Mouse (Mus musculus): ENCODE data around the gene Mbnl2. TPM values are rescaled to one million over a fixed set of nuclear protein-coding genes. Genes with fewer than 3 reads are reported as not detected.

The Mbnl2 gene
- total and polyA plus RNA-seq, 3 experiments = 5.6 to 8.6 TPM; not detected in 1

DNA sequence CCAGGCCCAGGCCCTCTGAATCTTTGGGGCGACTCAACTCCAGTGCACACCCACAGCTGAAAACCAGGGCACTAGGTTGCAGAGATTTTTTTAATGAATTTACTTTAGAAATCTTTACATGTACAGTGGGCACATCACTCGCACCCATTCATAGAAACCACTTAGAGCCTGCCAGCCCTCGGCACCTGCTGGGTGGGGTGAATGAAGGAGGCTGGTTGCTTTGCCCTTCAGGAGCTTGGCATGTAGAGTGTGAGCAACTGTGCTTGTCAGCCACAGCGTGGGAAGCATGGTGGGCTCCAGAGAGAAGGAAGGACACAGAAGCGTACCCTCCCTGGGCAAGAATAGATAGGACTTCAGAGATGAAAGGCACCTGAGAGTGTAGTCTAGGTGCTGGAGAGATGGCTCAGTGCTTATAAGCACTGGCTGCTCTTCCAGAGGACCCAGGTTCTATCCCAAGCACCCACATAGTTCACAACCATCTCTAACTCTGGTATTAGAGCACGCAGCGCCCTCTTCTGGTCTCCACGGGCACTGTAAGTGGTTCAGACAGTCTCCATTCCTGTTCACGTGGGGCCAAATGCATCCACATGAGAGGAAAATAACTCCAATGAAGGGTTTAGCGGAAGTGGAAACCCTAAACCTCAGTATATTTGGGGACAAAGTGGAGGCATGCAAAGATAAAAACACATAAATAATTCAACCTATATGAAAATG lies 114.9 kb downstream of the Mbnl2 start:
- DNase-seq (ENCODE audit: low read depth, low spot score) = peak; percentile 11
- no peaks in the 10 kb centered on the region for H3K27me3 ChIP-seq (ENCODE audit: control insufficient read depth in 1 of 2, insufficient read depth in 2 of 2, low read length in 2 of 2)
- H3K4me3 ChIP-seq (ENCODE audit: control insufficient read depth in 1 of 2, insufficient read depth in 1 of 2, low read depth in 2 of 2, low read length in 2 of 2) = no peak overlapping the region
- H3K9me3 ChIP-seq (replicated peaks; ENCODE audit: insufficient read depth, low read length) = no peaks in the 10 kb centered on the region
- H3K36me3 ChIP-seq (ENCODE audit: control insufficient read depth in 1 of 2, insufficient read depth in 2 of 2, low read length in 2 of 2) = no peaks in the 10 kb centered on the region
- H3K79me2 ChIP-seq (ENCODE audit: control insufficient read depth, insufficient read depth, low read length, poor library complexity) = no peaks in the 10 kb centered on the region
- TF ChIP-seq MYC (IDR thresholded peaks at IDR 0.05; ENCODE audit: low read depth, low read length) (no peak), RAD21 (IDR thresholded peaks at IDR 0.05; ENCODE audit: low read depth, low read length) (peak; percentile 25), UBTF (IDR thresholded peaks at IDR 0.05; ENCODE audit: borderline replicate concordance, insufficient read depth, low read depth, low read length) (no peak), SMC3 (IDR thresholded peaks at IDR 0.05; ENCODE audit: low read depth, low read length) (0 out of 2 replicates have a peak, but pooled peaks have one; percentile 14), CTCF (IDR thresholded peaks at IDR 0.05 in 2 of 3, conservative IDR thresholded peaks at IDR 0.05 in 1 of 3; ENCODE audit: control insufficient read depth in 1 of 3, insufficient read depth in 1 of 3, low read depth in 2 of 3, low read length in 3 of 3, poor library complexity in 1 of 3, severe bottlenecking in 1 of 3) (peak; percentile 19 to 38 (median 28); a peak in 2 of 6 replicates), MYB (IDR thresholded peaks at IDR 0.05; ENCODE audit: low read depth, low read length) (no peak), MAZ (IDR thresholded peaks at IDR 0.05; ENCODE audit: low read depth, low read length) (no peak), GATA1 (IDR thresholded peaks at IDR 0.05; ENCODE audit: low read depth, low read length) (no peak), ZMIZ1 (IDR thresholded peaks at IDR 0.05; ENCODE audit: low read depth, low read length) (no peak), BHLHE40 (IDR thresholded peaks at IDR 0.05; ENCODE audit: borderline replicate concordance, low read depth, low read length) (no peak)
- H3K9ac ChIP-seq (ENCODE audit: control insufficient read depth, low read depth, low read length, poor library complexity, severe bottlenecking) = no peak overlapping the region
- H3K4me1 ChIP-seq (ENCODE audit: control insufficient read depth in 1 of 2, insufficient read depth in 2 of 2, low read length in 2 of 2) = no peaks in the 10 kb centered on the region
- no peak overlapping the region for H3K27ac ChIP-seq (ENCODE audit: control insufficient read depth, low read depth, low read length)

DNA sequence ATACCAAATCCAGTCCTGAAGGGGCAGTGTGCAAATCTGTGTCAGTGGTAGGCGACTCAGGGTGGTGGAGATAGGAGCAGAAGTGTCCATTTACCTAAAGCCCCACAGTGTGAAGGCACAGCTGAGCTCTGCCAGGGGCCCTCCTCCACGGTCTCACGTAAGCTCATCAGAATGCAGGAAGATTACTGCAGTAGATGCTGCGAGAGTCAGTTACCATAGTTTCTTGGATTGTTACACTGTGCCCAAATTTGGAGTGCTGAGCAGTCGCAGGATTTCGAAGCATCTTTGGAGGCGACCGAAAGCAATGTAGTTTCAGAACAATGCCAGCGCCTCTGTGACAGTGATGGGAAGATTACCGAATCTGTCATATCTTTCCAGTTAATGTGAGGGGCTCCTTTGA lies 116.2 kb downstream of the Mbnl2 start:
- no peak for DNase-seq (ENCODE audit: low read depth, low spot score)
- Histone ChIP-seq H3K4me1 (ENCODE audit: control insufficient read depth in 1 of 2, insufficient read depth in 2 of 2, low read length in 2 of 2) (no peaks in the 10 kb centered on the region), H3K4me3 (ENCODE audit: control insufficient read depth in 1 of 2, insufficient read depth in 1 of 2, low read depth in 2 of 2, low read length in 2 of 2) (no peak overlapping the region), H3K9ac (ENCODE audit: control insufficient read depth, low read depth, low read length, poor library complexity, severe bottlenecking) (no peak overlapping the region), H3K27me3 (ENCODE audit: control insufficient read depth in 1 of 2, insufficient read depth in 2 of 2, low read length in 2 of 2) (no peaks in the 10 kb centered on the region), H3K9me3 (replicated peaks; ENCODE audit: insufficient read depth, low read length) (no peaks in the 10 kb centered on the region), H3K27ac (ENCODE audit: control insufficient read depth, low read depth, low read length) (no peak overlapping the region), H3K36me3 (ENCODE audit: control insufficient read depth in 1 of 2, insufficient read depth in 2 of 2, low read length in 2 of 2) (no peaks in the 10 kb centered on the region), H3K79me2 (ENCODE audit: control insufficient read depth, insufficient read depth, low read length, poor library complexity) (no peaks in the 10 kb centered on the region)
- TF ChIP-seq POLR2AphosphoS2 (IDR thresholded peaks at IDR 0.05; ENCODE audit: low read length) (no peak), TBP (IDR thresholded peaks at IDR 0.05; ENCODE audit: low read depth, low read length) (no peak), POLR2A (IDR thresholded peaks at IDR 0.05; ENCODE audit: control insufficient read depth in 1 of 2, insufficient read depth in 1 of 2, low read depth in 1 of 2, low read length in 2 of 2, poor library complexity in 1 of 2) (no peak), USF1 (IDR thresholded peaks at IDR 0.05; ENCODE audit: low read depth, low read length) (no peak), ZMIZ1 (IDR thresholded peaks at IDR 0.05; ENCODE audit: low read depth, low read length) (no peak), ZKSCAN1 (IDR thresholded peaks at IDR 0.05; ENCODE audit: low read depth, low read length) (no peak), TCF12 (IDR thresholded peaks at IDR 0.05; ENCODE audit: low read depth, low read length) (no peak), ETS1 (IDR thresholded peaks at IDR 0.05; ENCODE audit: low read depth, low read length) (no peak)

Data from MEL (cell line).